Mouse (Mus musculus) hindbrain, embryonic 14.5 days (tissue): Measurements from ENCODE around the gene Olfr1264. TPM values are rescaled to one million over a fixed set of nuclear protein-coding genes. Genes with fewer than 3 reads are reported as not detected.

ENCODE experiments used
- polyA plus RNA-seq: library from polyadenylated mRNA; unstranded; fragments of >200 nt; fragmentation: Nextera tagmentation; extraction: Ambion mirVana; gene quantifications from 2 replicates; pipeline ENCODE4 v1.2.1, GENCODE M21; 2014

Gene Olfr1264
- polyA plus RNA-seq, 1 experiment from 2014 or later: not detected

Other genes with a start within 250 kb of the Olfr1264 start
- not detected in 2 replicates for gene Olfr1254, start 232.0 kb downstream of the Olfr1264 start, polyA plus RNA-seq
- not detected in 2 replicates for gene Olfr1255, start 213.5 kb downstream of the Olfr1264 start, polyA plus RNA-seq
- not detected in 2 replicates for gene Olfr1256, start 184.0 kb downstream of the Olfr1264 start, polyA plus RNA-seq
- gene Olfr48, start 177.4 kb downstream of the Olfr1264 start, polyA plus RNA-seq: 0.21 and 0.23 TPM in 2 replicates
- not detected in 2 replicates for gene Olfr1257, start 147.1 kb downstream of the Olfr1264 start, polyA plus RNA-seq
- gene Olfr1258, start 98.3 kb downstream of the Olfr1264 start, polyA plus RNA-seq: not detected in 2 replicates
- not detected in 2 replicates for gene Olfr1259, start 76.9 kb downstream of the Olfr1264 start, polyA plus RNA-seq
- not detected in 2 replicates for gene Olfr1260, start 51.2 kb downstream of the Olfr1264 start, polyA plus RNA-seq
- gene Olfr1261, start 34.4 kb downstream of the Olfr1264 start, polyA plus RNA-seq: not detected in 2 replicates
- not detected in 2 replicates for gene Olfr1262, start 25.4 kb downstream of the Olfr1264 start, polyA plus RNA-seq
- not detected in 2 replicates for gene Olfr1263, start 13.4 kb downstream of the Olfr1264 start, polyA plus RNA-seq
- not detected in 2 replicates for gene Olfr1265, start 9.8 kb upstream of the Olfr1264 start, polyA plus RNA-seq
- gene Olfr140, start 38.0 kb upstream of the Olfr1264 start, polyA plus RNA-seq: not detected in 2 replicates
- not detected in 2 replicates for gene Olfr1269, start 95.8 kb upstream of the Olfr1264 start, polyA plus RNA-seq
- gene Olfr32, start 116.7 kb upstream of the Olfr1264 start, polyA plus RNA-seq: not detected in 2 replicates
- not detected in 2 replicates for gene Olfr1270, start 127.5 kb upstream of the Olfr1264 start, polyA plus RNA-seq
- gene Olfr1506, start 198.9 kb upstream of the Olfr1264 start, polyA plus RNA-seq: not detected in 2 replicates
- gene Olfr142, start 232.0 kb upstream of the Olfr1264 start, polyA plus RNA-seq: not detected in 2 replicates
- not detected in 2 replicates for gene Olfr1271, start 245.5 kb upstream of the Olfr1264 start, polyA plus RNA-seq